Mouse (Mus musculus): ENCODE data around the gene Gm5737.

Gm5737 gene

DNA sequence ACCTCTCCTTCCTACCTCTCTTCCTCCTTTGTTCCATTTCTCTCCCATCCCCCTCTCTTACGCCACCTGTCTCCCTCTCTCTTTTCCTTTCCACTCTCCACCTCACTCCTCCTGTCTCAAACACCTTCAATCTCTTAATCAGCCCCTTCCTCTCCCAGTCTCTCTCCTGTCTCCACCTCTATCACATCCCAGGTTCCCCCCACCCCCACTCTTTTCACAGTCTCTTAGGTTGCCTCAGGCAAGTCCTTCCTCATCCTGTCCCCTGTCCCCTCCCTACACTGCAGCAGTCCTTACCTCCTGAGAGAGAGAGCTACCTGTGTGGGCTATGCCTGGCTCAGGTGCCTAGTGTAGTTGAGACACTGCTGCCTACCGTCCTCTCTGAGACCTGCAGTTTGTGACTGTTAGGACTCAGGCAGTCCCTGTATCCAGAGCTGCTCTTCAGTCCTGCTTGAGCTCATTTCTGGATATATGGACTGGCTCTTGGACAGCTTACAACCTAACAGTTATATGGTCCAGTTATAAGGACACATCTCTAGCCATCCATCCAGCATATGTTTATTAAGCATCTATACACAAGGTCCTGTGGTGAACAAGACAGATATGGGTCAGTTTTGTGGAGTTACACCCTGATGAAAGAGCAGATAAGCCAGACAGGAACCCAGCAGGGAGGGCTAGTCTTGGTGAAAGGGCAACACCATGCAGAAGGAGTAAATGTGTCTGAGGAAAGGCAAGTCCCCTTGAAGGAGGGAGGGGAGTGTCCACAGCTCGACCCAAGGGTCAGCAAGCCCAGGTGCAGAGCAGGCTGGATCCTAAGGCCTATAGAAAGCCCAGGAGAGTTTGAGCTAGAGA lies 63.6 kb downstream of the Gm5737 start:
- no peak for DNase-seq (ENCODE audit: low spot score)

DNA sequence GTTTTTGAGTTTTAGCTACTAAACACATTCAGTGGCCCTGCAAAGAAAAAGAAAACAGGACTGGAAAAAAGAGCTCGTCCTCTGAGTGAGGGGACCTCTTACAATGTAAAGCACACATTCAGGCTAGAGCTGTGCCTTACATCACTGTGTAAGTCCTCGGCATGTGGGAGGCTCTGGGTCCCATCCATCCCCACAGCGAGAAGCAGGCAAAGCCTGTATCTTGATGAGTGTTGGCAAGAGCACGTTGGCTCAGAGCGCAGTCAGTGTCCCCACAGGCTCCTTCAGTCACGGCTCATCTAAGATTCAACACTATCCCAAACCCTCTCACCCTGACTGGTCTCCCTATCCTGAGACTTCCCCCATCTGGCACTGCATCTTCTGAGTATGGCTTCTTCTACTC lies 66.1 kb downstream of the Gm5737 start:
- no peak for DNase-seq (ENCODE audit: low spot score)

DNA sequence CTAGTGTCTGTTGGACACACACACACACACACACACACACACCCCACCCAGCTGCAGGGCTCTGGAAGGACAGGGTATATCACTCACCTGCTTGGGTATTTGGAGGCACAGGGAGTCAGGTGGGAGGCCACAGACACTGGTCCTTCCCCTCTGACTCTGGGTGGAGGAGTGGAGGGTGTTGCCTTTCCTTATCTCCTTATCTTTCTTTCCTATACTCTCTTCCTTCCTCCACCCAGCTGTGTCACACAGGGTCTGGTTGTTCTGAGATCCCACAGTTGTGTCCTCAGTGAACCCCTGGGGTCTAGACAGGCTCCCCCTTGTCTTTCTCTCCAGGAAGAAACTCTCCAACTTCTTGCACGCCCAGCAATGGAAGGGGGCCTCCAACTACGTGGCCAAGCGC lies 67.8 kb downstream of the Gm5737 start:
- DNase-seq (ENCODE audit: low spot score), result no peak

DNA sequence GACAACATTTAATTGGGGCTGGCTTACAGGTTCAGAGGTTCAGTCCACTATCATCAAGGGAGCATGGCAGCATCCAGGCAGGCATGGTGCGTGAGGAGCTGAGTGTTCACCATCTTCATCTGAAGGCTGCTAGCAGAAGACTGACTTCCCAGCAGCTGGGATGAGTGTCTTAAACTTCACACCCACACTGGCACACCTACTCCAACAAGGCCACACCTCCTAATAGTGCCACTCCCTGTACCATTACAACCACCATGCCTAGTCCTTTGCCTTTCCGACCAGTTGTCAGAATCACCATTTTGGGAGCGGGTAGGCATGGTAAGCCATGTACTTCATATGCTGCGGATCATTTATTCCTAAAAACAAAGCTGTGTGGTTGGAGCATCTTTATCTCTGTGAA lies 68.6 kb downstream of the Gm5737 start:
- DNase-seq (ENCODE audit: low spot score), result no peak
